Mouse (Mus musculus) cerebellum, adult 11 months (tissue): ENCODE measurements around the gene Gm49325.
A peak's percentile ranks its signal among the peaks of the same experiment; 100 is the strongest.

ENCODE experiments used
- DNase-seq: peaks from one replicate; pipeline ENCODE4 v3.0.0; 2022

Gm49325 gene

GRCm38 (mm10) chr10:77605908-77606826 is at the start of gene Gm49325, which contains the start of gene Sumo3:
TSS of gene Gm49325 (plus strand) at chr10:77606197.
TSS of gene Sumo3 (plus strand) at chr10:77606097.
- peak; percentile 93 for DNase-seq

- no peak for DNase-seq
Measured at GRCm38 (mm10) chr10:77556631-77557030, 49.4 kb upstream of the Gm49325 start.

GRCm38 (mm10) chr10:77557641-77558040 is 48.4 kb upstream of the Gm49325 start:
- DNase-seq: no peak

GRCm38 (mm10) chr10:77560090-77560489 is 45.9 kb upstream of the Gm49325 start:
- DNase-seq: no peak

- DNase-seq: no peak
Measured at GRCm38 (mm10) chr10:77560830-77561229, 45.2 kb upstream of the Gm49325 start.

- no peak for DNase-seq
Measured at GRCm38 (mm10) chr10:77561508-77561907, 44.5 kb upstream of the Gm49325 start.

GRCm38 (mm10) chr10:77565005-77565404 is 41.0 kb upstream of the Gm49325 start:
- DNase-seq: no peak

- peak; percentile 82 for DNase-seq
Measured at GRCm38 (mm10) chr10:77566651-77567050, 39.3 kb upstream of the Gm49325 start.

GRCm38 (mm10) chr10:77569481-77569880 is 36.5 kb upstream of the Gm49325 start:
- DNase-seq: no peak

GRCm38 (mm10) chr10:77569973-77570658 is 35.9 kb upstream of the Gm49325 start:
- DNase-seq: no peak

GRCm38 (mm10) chr10:77572225-77572624 is 33.8 kb upstream of the Gm49325 start:
- no peak for DNase-seq

- DNase-seq: no peak
Measured at GRCm38 (mm10) chr10:77573162-77573561, 32.8 kb upstream of the Gm49325 start.

- no peak for DNase-seq
Measured at GRCm38 (mm10) chr10:77580027-77580920, 25.7 kb upstream of the Gm49325 start.

GRCm38 (mm10) chr10:77581023-77581407 is 25.0 kb upstream of the Gm49325 start:
- DNase-seq: no peak

- DNase-seq: peak; percentile 96
Measured at GRCm38 (mm10) chr10:77581408-77582284, 24.4 kb upstream of the Gm49325 start, which contains the start of gene Pttg1ip. TSS of gene Pttg1ip (plus strand) at chr10:77581720.

- no peak for DNase-seq
Measured at GRCm38 (mm10) chr10:77582285-77582618, 23.7 kb upstream of the Gm49325 start.

- DNase-seq: no peak
Measured at GRCm38 (mm10) chr10:77583795-77584422, 22.1 kb upstream of the Gm49325 start.

GRCm38 (mm10) chr10:77586637-77587036 is 19.4 kb upstream of the Gm49325 start:
- DNase-seq: no peak

GRCm38 (mm10) chr10:77587091-77587775 is 18.8 kb upstream of the Gm49325 start:
- no peak for DNase-seq

- no peak for DNase-seq
Measured at GRCm38 (mm10) chr10:77588036-77588435, 18.0 kb upstream of the Gm49325 start.

- DNase-seq: no peak
Measured at GRCm38 (mm10) chr10:77589117-77589516, 16.9 kb upstream of the Gm49325 start.
